Mouse (Mus musculus): ENCODE results near the gene Gzmm.

Gzmm gene

GRCm38 (mm10) chr10:79723692-79724091, 34.9 kb downstream of the Gzmm start:
- DNase-seq (ENCODE audit: low read depth, low spot score), result no peak

- no peak for DNase-seq (ENCODE audit: low read depth, low spot score)
Measured at GRCm38 (mm10) chr10:79726090-79726489, 37.3 kb downstream of the Gzmm start.

GRCm38 (mm10) chr10:79728323-79729249, 39.8 kb downstream of the Gzmm start:
- DNase-seq (ENCODE audit: low read depth, low spot score), result no peak

GRCm38 (mm10) chr10:79729357-79729965, 40.6 kb downstream of the Gzmm start:
- no peak for DNase-seq (ENCODE audit: low read depth, low spot score)

GRCm38 (mm10) chr10:79732500-79732899, 43.7 kb downstream of the Gzmm start:
- no peak for DNase-seq (ENCODE audit: low read depth, low spot score)

GRCm38 (mm10) chr10:79733847-79734246, 45.0 kb downstream of the Gzmm start:
- DNase-seq (ENCODE audit: low read depth, low spot score), result no peak

- DNase-seq (ENCODE audit: low read depth, low spot score), result no peak
Measured at GRCm38 (mm10) chr10:79735361-79735760, 46.5 kb downstream of the Gzmm start.

- no peak for DNase-seq (ENCODE audit: low read depth, low spot score)
Measured at GRCm38 (mm10) chr10:79736706-79737105, 47.9 kb downstream of the Gzmm start.

- no peak for DNase-seq (ENCODE audit: low read depth, low spot score)
Measured at GRCm38 (mm10) chr10:79738259-79738658, 49.4 kb downstream of the Gzmm start.

GRCm38 (mm10) chr10:79739234-79739633, 50.4 kb downstream of the Gzmm start:
- DNase-seq (ENCODE audit: low read depth, low spot score), result no peak

- DNase-seq (ENCODE audit: low read depth, low spot score), result no peak
Measured at GRCm38 (mm10) chr10:79740863-79741262, 52.0 kb downstream of the Gzmm start.

GRCm38 (mm10) chr10:79743161-79743560, 54.3 kb downstream of the Gzmm start:
- DNase-seq (ENCODE audit: low read depth, low spot score), result no peak

GRCm38 (mm10) chr10:79743650-79744365, 55.0 kb downstream of the Gzmm start:
- no peak for DNase-seq (ENCODE audit: low read depth, low spot score)

Measured in retina, postnatal 7 days (tissue).